Mouse (Mus musculus) lung, postnatal 0 days (tissue): ENCODE measurements around the gene Agpat2.

Source experiments
- CTCF ChIP-seq: IDR thresholded peaks from 2 replicates; pipeline ENCODE4 v1.5.1; 2016; ENCODE audit warnings: antibody characterized with exemption, mild to moderate bottlenecking
- EP300 ChIP-seq: IDR thresholded peaks from 2 replicates; pipeline ENCODE4 v1.6.1; 2016; ENCODE audit warnings: antibody characterized with exemption, mild to moderate bottlenecking, control low read depth

- TF ChIP-seq EP300 (no peak), CTCF (no peak)
Measured at GRCm38 (mm10) chr2:26591416-26591815, 12.8 kb downstream of the Agpat2 start.
